ENCODE assay signal across 22 mouse cellular contexts in the genomic region with DNA sequence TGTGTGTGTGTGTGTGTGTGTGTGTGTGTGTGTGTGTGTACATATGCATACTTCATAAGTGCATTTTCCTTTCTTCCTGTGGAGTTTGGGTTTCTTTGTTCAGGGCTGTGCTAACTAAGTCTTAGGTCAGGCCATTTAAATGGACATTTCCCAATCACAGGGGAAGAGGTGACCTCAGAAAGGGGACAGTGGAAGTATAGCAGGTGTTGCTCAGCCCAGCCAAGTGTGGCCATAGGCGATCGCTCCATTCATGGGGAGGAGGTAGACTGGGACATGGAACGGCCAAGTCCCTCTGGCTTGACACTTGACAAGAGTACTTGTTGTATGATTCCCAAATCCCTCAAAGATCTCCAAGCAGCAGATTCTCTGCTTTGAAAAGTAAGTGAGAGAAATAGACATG.
A peak's percentile ranks its signal among the peaks of the same experiment; 100 is the strongest.
DNase-seq lines count a peak whose midpoint lies in the region; ATAC-seq and TF ChIP-seq lines count a peak whose summit lies in the region.
"Had no signal": no experiment of that assay in that cellular context is flagged by ENCODE, and none has a peak within 500 bp of the region (broad histone marks: within the 10 kb centered on the region; RNA-seq: fewer than 3 reads in every experiment).

No protein-coding gene starts in this region.

- H3K9me3 ChIP-seq in liver, postnatal 0 days (ENCODE audit: low read length) = no peaks in the 10 kb centered on the region
- no peaks in the 10 kb centered on the region for H3K9me3 ChIP-seq in liver, embryonic 11.5 days (ENCODE audit: control insufficient read depth, low read length)
- H3K9me3 ChIP-seq: embryonic facial prominence, embryonic 12.5 days; embryonic facial prominence, embryonic 15.5 days; hindbrain, embryonic 12.5 days; hindbrain, embryonic 15.5 days had no signal

- no peaks in the 10 kb centered on the region for H3K27me3 ChIP-seq in liver, postnatal 0 days (ENCODE audit: insufficient read depth, low read length)
- H3K27me3 ChIP-seq in liver, embryonic 11.5 days (replicated peaks; ENCODE audit: control insufficient read depth, insufficient read depth, low read length) = no peaks in the 10 kb centered on the region
- H3K27me3 ChIP-seq: embryonic facial prominence, embryonic 12.5 days; embryonic facial prominence, embryonic 15.5 days; hindbrain, embryonic 12.5 days; hindbrain, embryonic 15.5 days had no signal

- no peak for TF ChIP-seq EP300 in liver, postnatal 0 days (IDR thresholded peaks at IDR 0.05; ENCODE audit: low read depth)

- H3K36me3 ChIP-seq in liver, postnatal 0 days (replicated peaks; ENCODE audit: insufficient read depth, low read length) = peaks cover 46% of the 10 kb centered on the region
- no peaks in the 10 kb centered on the region; the same call in 1 of the 2 replicates for H3K36me3 ChIP-seq in liver, embryonic 11.5 days (ENCODE audit: control insufficient read depth, insufficient read depth, low read length)

- WGBS in liver, postnatal 0 days (ENCODE audit: insufficient replicate concordance) = 88% methylated on average over 3 of the region's 3 CpGs
- WGBS in liver, embryonic 11.5 days = 94% methylated on average over 3 of the region's 3 CpGs

- ATAC-seq in liver, postnatal 0 days = peak; percentile 69
- ATAC-seq in liver, embryonic 11.5 days (replicated peaks; ENCODE audit: low FRiP score) = no peak
- ATAC-seq: activated CD4-positive, CD25-positive, alpha-beta regulatory T cell, adult 4 months; forebrain, embryonic 14.5 days; forebrain, postnatal 0 days had no signal

- H3K4me2 ChIP-seq in liver, postnatal 0 days (ENCODE audit: low read depth, low read length) = no peak overlapping the region
- H3K4me2 ChIP-seq in liver, embryonic 11.5 days = no peak overlapping the region
- H3K4me2 ChIP-seq: embryonic facial prominence, embryonic 12.5 days; embryonic facial prominence, embryonic 15.5 days; heart, embryonic 11.5 days; hindbrain, embryonic 12.5 days; hindbrain, embryonic 15.5 days had no signal

- H3K4me3 ChIP-seq in liver, postnatal 0 days (ENCODE audit: low read depth, low read length) = no peak overlapping the region
- H3K4me3 ChIP-seq in liver, embryonic 11.5 days (ENCODE audit: low read depth, low read length) = no peak overlapping the region
- H3K4me3 ChIP-seq: embryonic facial prominence, embryonic 12.5 days; embryonic facial prominence, embryonic 15.5 days; hindbrain, embryonic 12.5 days; hindbrain, embryonic 15.5 days had no signal

- TF ChIP-seq CTCF in liver, postnatal 0 days (IDR thresholded peaks at IDR 0.05; ENCODE audit: low read depth) = no peak

- DNase-seq in adrenal gland, postnatal 10 days = peak; percentile 35
- DNase-seq in adrenal gland, postnatal 36 days = no peak
- DNase-seq in gastrocnemius, postnatal 25 days = peak; percentile 33
- no peak for DNase-seq in gastrocnemius, postnatal 4 days (ENCODE audit: low spot score in 2 of 2)
- no peak for DNase-seq in liver, postnatal 0 days
- no peak for DNase-seq in liver, embryonic 11.5 days (ENCODE audit: low spot score)
- DNase-seq in right cerebral cortex, postnatal 36 days (ENCODE audit: low spot score in 2 of 2) = no peak
- DNase-seq: adrenal gland, postnatal 25 days; cerebellum, adult 11 months; cerebellum, adult 2 months; cerebellum, adult 9-11 months; cerebellum, postnatal 25 days; forebrain, postnatal 0 days; gastrocnemius, postnatal 10 days; heart, adult 18-20 months had no signal

- H3K4me1 ChIP-seq in liver, postnatal 0 days (ENCODE audit: insufficient read depth) = no peaks in the 10 kb centered on the region
- H3K4me1 ChIP-seq in liver, embryonic 11.5 days (replicated peaks; ENCODE audit: control insufficient read depth, insufficient read depth, low read length) = no peaks in the 10 kb centered on the region
- H3K4me1 ChIP-seq: embryonic facial prominence, embryonic 12.5 days; embryonic facial prominence, embryonic 15.5 days; hindbrain, embryonic 12.5 days; hindbrain, embryonic 15.5 days had no signal

- no peak overlapping the region for H3K27ac ChIP-seq in liver, postnatal 0 days (ENCODE audit: low read depth)
- H3K27ac ChIP-seq in liver, embryonic 11.5 days (ENCODE audit: low read depth, low read length) = no peak overlapping the region
- H3K27ac ChIP-seq: embryonic facial prominence, embryonic 12.5 days; embryonic facial prominence, embryonic 15.5 days; hindbrain, embryonic 12.5 days; hindbrain, embryonic 15.5 days had no signal

- H3K9ac ChIP-seq in liver, postnatal 0 days (replicated peaks) = no peak overlapping the region
- no peak overlapping the region for H3K9ac ChIP-seq in liver, embryonic 11.5 days (ENCODE audit: low read depth, low read length)
- H3K9ac ChIP-seq: embryonic facial prominence, embryonic 12.5 days; embryonic facial prominence, embryonic 15.5 days; forebrain, postnatal 0 days; hindbrain, embryonic 12.5 days; hindbrain, embryonic 15.5 days had no signal

Comparison
In these comparisons a context has a peak if more than half of its experiments do, and no peak if none do; other contexts are left out.
1. DNase-seq: peak in adrenal gland, postnatal 10 days (single experiment) and gastrocnemius, postnatal 25 days (single experiment); none in adrenal gland, postnatal 36 days (0 of 2), gastrocnemius, postnatal 4 days (0 of 2), liver, postnatal 0 days (single experiment), liver, embryonic 11.5 days (single experiment) and right cerebral cortex, postnatal 36 days (0 of 2).